Mouse (Mus musculus): ENCODE data around the gene Pla2g6.

The Pla2g6 gene

DNA sequence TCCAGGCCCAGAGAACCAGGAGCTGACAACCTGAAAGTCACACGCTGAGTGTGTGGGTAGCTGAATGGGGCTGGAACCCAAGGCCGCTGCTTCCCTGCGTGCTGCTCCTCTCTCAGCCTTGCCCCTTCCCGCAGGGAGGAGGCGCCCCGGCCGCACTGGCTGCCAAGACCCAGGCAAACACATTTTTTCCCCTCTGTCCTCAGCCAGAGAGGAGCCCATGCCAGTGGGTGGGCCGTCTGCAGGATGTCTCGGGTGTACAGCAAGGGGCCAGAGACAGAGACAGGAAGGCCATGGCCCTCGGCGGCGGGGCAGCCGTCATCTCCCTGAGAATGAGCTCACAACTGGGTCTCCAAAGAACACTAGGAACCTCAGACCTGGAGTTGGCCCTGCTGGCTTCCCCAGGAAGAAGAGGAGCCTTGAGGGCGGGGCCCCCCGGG lies 23.2 kb upstream of the Pla2g6 start:
- DNase-seq (ENCODE audit: low read depth, low spot score): no peak

- no peak for DNase-seq (ENCODE audit: low read depth, low spot score)
Observed at GRCm38 (mm10) chr15:79350866-79351265, 22.7 kb upstream of the Pla2g6 start.

DNA sequence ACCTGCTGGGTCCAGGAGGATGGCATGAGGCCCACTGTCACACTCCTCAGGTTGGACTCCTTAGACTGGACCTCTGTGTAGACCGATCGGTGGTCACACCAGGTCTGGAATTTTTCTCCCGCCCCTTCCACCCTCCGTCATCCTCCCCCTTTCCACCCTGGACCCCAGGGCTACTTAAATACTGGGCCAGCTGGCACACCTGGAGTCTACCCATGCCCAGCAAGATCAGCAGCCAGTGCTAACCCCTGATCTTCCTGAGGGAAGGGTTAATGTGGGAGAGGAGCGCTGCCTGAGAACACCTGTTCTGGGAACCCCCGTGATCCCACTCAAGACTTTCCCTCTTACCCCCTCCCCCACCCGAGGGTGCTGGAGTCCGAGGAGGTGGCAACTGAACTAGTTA lies 20.5 kb upstream of the Pla2g6 start:
- no peak for DNase-seq (ENCODE audit: low read depth, low spot score)

DNA sequence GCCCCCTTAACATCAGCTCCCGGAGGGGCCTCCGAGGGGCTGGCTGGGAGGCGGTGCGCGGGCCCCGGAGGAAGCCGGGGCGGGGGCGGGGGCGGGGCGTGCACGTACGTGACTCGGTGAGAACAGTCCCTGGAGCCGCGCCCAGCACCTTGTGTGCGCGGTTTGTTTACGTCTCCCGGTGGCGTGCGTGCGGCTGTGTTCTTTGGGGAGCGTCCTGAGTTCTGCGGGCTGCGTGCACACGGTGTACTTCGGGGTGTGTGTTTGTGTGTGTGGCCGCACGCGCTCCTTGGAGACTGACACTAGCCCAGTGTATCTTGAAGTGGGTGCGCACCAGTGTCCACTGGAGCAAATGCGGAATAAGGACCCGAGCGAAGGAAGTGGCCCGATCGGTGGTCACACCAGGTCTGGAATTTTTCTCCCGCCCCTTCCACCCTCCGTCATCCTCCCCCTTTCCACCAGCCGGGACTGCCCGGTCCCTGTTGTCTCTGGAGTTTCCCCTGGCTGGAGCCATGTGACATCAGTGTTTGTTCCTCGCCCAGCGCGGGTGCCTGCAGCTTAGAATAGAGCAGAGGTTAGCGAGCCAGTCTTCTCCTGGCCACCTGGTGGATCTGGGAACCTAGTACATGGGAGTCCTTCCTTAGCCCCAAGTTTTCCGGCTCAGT lies 19.8 kb upstream of the Pla2g6 start:
- peak; percentile 55 for DNase-seq (ENCODE audit: low read depth, low spot score)

DNA sequence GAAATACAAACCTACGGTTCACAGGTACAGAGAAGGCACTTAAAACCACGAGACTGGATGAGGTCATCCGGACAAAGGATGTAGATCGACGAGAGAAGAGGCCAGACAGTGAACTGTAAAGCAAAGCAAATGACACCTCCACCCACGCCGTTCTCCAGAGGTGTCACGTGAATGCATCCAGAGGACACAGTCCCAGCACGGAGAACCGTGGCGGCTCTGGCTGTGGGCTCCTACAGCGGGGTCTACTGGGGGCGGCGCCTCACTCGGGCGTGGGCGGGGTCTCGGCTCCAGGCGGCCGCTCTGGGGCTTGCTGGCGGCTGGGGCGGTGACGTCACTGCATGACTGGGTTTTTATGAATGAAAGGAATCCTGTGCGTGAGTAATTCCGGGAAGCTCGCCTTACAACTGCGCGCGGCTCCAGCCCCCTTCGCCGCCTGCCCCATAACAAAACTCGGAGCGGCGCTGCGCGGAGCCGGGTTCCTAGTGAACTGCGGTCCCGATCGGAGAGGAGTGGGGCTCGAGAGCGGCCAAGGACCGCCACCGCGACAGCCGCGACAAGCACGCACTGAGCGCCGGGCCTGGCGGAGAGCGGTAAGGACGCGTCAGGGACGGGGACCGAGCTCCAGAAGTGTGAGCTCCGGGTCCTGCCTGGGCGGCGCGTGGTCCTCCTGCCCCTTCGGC lies 19.1 kb upstream of the Pla2g6 start:
- DNase-seq (ENCODE audit: low read depth, low spot score): peak; percentile 83

- no peak for DNase-seq (ENCODE audit: low read depth, low spot score)
Observed at GRCm38 (mm10) chr15:79346051-79346793, 18.0 kb upstream of the Pla2g6 start, which contains the start of gene Maff. Gene Maff (plus strand): TSS chr15:79346621.

DNA sequence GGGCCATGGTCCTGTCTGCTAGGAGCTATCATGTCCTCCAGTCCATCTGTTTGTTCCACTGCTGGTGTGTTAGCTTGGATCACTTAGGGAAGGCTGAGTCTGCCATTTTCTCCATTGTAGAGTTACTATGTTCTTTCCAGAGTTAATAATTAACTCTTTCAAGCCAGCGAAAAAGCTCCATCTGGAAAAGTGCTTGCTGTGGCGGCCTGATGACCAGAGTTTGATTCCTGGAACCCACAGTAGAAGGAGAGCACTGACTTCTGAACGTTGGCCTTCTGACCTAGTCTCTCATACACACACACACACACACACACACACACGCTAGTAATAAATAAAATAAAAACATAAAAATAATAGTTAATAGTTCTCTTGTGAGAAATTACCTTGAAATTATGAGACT lies 16.4 kb upstream of the Pla2g6 start:
- DNase-seq (ENCODE audit: low read depth, low spot score): no peak

DNA sequence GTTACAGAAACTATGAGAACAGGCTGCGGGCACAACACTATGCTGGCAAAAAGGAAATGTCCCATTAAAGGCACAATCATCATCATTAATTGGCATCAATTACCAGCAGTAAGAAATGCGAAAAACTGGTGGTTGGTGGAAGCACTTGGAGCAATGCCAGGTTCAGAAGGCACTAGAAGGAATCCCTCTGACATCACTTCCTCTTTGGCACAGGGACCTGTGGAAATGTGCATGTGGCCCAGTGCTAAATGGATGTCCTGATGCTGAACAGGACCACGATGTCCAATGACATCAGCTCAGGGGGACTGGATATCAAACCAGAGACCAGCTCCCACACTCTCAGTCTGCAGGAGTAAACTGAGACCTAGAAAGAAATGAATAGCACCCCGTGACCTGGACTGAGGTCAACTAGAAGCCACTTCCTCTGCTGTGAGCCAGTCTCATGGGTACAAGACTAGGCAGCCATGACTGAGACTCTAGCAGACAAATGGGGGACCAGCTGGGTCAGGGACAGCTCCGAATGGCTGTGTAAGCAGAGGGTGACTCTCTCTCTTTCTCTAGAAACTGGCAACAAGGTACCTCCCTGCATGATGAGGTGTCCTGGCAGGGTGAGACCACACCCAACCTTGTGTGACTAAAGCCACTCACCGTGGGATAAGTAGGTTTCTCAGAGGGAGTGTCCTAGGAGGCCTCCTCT lies 14.6 kb upstream of the Pla2g6 start:
- no peak for DNase-seq (ENCODE audit: low read depth, low spot score)

- DNase-seq (ENCODE audit: low read depth, low spot score): no peak
Observed at GRCm38 (mm10) chr15:79338978-79339377, 10.8 kb upstream of the Pla2g6 start.

- DNase-seq (ENCODE audit: low read depth, low spot score): no peak
Observed at GRCm38 (mm10) chr15:79335061-79335655, 7.0 kb upstream of the Pla2g6 start.

- peak; percentile 12 for DNase-seq (ENCODE audit: low read depth, low spot score)
Observed at GRCm38 (mm10) chr15:79333409-79333808, 5.2 kb upstream of the Pla2g6 start.

DNA sequence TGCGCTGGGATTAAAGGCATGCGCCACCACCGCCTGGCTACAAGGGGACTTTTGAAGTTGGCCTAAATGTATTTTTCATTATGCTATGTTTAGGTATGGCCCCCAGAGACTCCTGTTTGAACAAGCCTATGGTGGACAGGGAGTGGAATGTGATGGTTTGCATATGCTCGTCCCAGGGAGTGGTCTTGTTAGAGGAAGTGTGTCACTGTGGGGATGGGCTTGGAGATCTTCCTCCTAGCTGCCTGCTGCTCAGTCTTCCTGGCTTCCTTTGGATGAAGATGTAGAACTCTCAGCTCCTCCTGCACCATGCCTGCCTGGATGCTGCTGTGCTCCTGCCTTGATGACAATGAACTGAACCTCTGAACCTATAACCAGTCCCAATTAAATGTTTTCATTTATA lies 2.3 kb upstream of the Pla2g6 start:
- no peak for DNase-seq (ENCODE audit: low read depth, low spot score)

- DNase-seq (ENCODE audit: low read depth, low spot score): peak; percentile 33
Observed at GRCm38 (mm10) chr15:79329979-79330363, 1.8 kb upstream of the Pla2g6 start.

GRCm38 (mm10) chr15:79329346-79329978 lies 1.3 kb upstream of the Pla2g6 start:
- no peak for DNase-seq (ENCODE audit: low read depth, low spot score)

- DNase-seq (ENCODE audit: low read depth, low spot score): no peak
Observed at GRCm38 (mm10) chr15:79328939-79329275, 717 bp upstream of the Pla2g6 start.

DNA sequence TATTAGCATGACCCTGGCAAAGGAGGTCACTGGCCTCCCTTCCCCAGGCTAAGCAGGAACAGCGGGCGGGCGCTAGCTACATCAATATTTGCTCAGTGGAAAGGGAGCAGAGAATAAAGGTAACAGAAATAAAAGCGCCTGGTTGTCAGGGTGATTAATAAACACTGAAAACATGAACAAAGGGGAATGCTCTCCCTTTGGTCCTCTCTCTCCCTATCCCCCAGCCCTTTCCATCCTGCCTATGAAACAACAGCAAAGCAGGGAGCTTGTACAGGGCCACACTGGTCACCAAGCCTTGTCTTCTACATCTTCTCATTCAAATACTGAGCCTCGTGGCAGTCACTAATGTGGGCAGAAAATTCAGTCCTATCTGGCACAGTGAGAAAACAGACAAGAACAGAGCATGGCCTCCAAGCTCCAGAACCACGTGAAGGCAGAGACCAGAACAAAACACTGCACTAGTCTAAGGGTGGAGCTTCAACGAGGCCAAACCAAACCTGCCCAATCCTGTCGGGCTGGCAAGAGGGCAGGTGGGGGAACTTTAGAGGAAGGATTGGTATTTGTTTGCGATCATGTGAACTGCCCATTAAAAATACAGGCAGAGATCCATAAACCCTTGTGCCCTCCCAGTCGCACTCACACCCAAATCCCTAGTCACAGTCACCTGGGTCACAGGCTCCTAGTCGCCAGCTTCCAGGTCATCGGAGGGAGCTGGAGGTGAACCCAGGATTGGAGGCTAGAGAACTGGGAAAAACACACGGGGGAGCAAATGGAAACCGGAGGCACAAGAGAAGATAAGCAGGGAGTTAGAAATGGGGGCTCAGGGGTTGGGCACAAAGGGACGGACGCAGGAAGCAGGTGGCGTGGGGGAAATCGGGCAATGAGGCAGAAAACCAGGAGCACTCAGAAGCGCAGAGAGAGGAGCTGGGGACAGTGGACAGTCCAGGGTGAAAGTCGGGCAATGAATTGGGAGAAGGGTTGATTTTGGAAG lies 924 bp downstream of the Pla2g6 start:
- DNase-seq (ENCODE audit: low read depth, low spot score): peak; percentile 78

- DNase-seq (ENCODE audit: low read depth, low spot score): no peak
Observed at GRCm38 (mm10) chr15:79326264-79326663, 1.9 kb downstream of the Pla2g6 start.

DNA sequence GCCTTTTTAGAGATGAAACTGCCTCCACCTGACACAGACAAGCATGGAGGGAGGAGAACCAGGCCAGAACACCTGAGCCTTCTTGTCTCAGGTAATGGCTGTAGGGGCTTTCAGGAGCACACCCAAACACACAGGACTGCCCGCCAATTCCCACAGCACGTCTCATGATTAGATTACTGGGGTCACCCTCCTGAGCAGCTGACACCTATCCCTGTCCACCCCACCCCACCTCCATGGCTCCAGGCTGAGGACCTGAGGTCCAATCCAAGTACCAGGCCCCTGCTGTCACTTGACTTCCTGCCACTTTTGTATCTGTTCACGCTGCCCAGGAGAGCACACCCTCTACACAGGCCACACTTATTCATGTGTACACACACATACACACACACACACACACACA lies 2.4 kb downstream of the Pla2g6 start:
- no peak for DNase-seq (ENCODE audit: low read depth, low spot score)

- no peak for DNase-seq (ENCODE audit: low read depth, low spot score)
Observed at GRCm38 (mm10) chr15:79324373-79324772, 3.8 kb downstream of the Pla2g6 start.

DNA sequence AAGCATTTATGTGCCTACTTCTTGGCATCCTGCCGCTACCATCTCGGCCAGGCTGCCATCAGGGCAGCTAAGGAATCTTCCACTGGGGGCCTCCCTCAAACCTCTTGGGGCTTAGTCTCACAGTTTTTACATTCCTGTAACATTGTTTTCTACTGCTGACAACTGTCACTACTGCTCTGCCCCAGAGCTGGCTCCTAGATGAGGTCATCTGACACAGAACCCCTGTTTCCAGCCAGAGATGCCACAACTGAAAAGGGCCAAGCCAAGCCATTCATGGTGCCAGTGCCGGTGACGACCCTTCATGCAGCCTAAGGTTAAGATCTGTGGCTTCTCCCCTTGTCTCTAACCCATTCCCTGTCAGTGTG lies 4.4 kb downstream of the Pla2g6 start:
- no peak for DNase-seq (ENCODE audit: low read depth, low spot score)
